Mouse (Mus musculus): ENCODE results near the gene Fam196a. TPM values are rescaled to one million over a fixed set of nuclear protein-coding genes. Genes with fewer than 3 reads are reported as not detected.

Fam196a gene
- polyA plus RNA-seq (2012; rRNA removed), result not detected in 2 replicates

GRCm38 (mm10) chr7:134937927-134938609, at the start of gene Fam196a:
Gene Fam196a (minus strand): TSS chr7:134938430.

All from colon, adult 2 months (tissue).